Mouse (Mus musculus) lung, adult 2 months (tissue): Measurements from ENCODE around the gene Itm2b.

Source experiments
- CTCF ChIP-seq: fragments of 200-500 bp; IDR thresholded peaks from 2 replicates; pipeline ENCODE4 v1.5.1; 2011; ENCODE audit warnings: mild to moderate bottlenecking, low read length, control low read depth; ENCODE audit not compliant: insufficient read depth
- POLR2A ChIP-seq: fragments of 200-500 bp; IDR thresholded peaks from 2 replicates; pipeline ENCODE4 v1.6.1; 2011; ENCODE audit warnings: low read depth, mild to moderate bottlenecking, control low read depth, low read length, borderline replicate concordance; ENCODE audit errors: extremely low read depth

DNA sequence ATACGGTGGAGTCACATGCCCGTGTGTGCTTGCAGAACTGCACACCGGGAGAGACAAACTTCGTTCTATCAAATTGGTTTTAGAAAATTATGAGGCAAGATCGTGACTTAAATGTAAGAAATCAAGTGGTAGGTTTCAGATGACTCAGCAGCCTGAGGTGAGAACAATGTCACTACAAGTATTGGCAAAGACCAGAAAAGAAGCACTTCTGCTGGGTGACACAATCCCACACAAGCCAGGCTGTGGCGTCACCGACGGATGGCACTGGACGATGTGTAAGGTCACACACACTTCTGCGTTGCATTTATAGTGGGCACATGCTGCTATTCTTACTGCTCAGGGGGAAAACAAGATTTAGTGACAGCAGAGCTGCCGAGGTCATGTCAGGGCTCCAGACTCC lies 21.3 kb downstream of the Itm2b start:
- TF ChIP-seq CTCF (no peak), POLR2A (no peak)
